Mouse (Mus musculus) midbrain, embryonic 11.5 days (tissue): ENCODE measurements around the gene Qtrt2. TPM values are rescaled to one million over a fixed set of nuclear protein-coding genes. Genes with fewer than 3 reads are reported as not detected.

Experiments used
- ATAC-seq: fragments of 200-750 bp; cut with Nextera tagmentation; 2 replicates; pipeline ENCODE4 v1.8.0; 2017; ENCODE audit warnings: moderate TSS enrichment, moderate library complexity; ENCODE audit not compliant: low FRiP score
- DNase-seq: peaks from one replicate; pipeline ENCODE4 v3.0.0; 2015; ENCODE audit warnings: low spot score; ENCODE audit errors: missing footprints
- H3K27ac ChIP-seq: fragments of 300-500 bp; sonication (generic); 2 replicates; pipeline ENCODE4 v1.5.1; 2014; ENCODE audit warnings: low read depth, low read length
- H3K27me3 ChIP-seq: fragments of 300-500 bp; sonication (generic); 2 replicates; pipeline ENCODE4 v1.6.1; 2014; ENCODE audit warnings: mild to moderate bottlenecking, low read length, moderate library complexity, mixed read lengths; ENCODE audit not compliant: control insufficient read depth, insufficient read depth
- H3K36me3 ChIP-seq: fragments of 300-500 bp; sonication (generic); 2 replicates; pipeline ENCODE4 v1.6.1; 2014; ENCODE audit warnings: mild to moderate bottlenecking, low read length, moderate library complexity, mixed read lengths; ENCODE audit not compliant: control insufficient read depth, insufficient read depth
- H3K4me1 ChIP-seq: fragments of 300-500 bp; sonication (generic); 2 replicates; pipeline ENCODE4 v1.6.1; 2014; ENCODE audit warnings: low read length; ENCODE audit not compliant: control insufficient read depth, insufficient read depth
- H3K4me2 ChIP-seq: fragments of 300-500 bp; sonication (generic); 2 replicates; pipeline ENCODE4 v1.6.1; 2014; ENCODE audit warnings: mild to moderate bottlenecking, moderate library complexity
- H3K4me3 ChIP-seq: fragments of 300-500 bp; sonication (generic); 2 replicates; pipeline ENCODE4 v1.5.1; 2014; ENCODE audit warnings: low read depth, low read length
- H3K9ac ChIP-seq: fragments of 300-500 bp; sonication (generic); 2 replicates; pipeline ENCODE4 v1.6.1; 2014; ENCODE audit warnings: low read length
- H3K9me3 ChIP-seq: fragments of 300-500 bp; sonication (generic); 2 replicates; pipeline ENCODE4 v1.6.1; 2016; ENCODE audit warnings: low read length; ENCODE audit not compliant: control insufficient read depth
- WGBS: fragments of 180-500 bp; shearing (Covaris S2); extraction: QIAGEN DNeasy Blood & Tissue Kit; methylation state at CpG from one replicate; pipeline ENCODE4 v1.1.7; 2014; 5-methylcytosine and 5-hydroxymethylcytosine counted together
- polyA plus RNA-seq: library from polyadenylated mRNA; unstranded; fragments of >200 nt; fragmentation: Nextera tagmentation; extraction: Ambion mirVana; gene quantifications from 2 replicates; pipeline ENCODE4 v1.2.1, GENCODE M21; 2014

Qtrt2 gene
- polyA plus RNA-seq, 1 experiment from 2014 or later: 39.4 TPM

GRCm38 (mm10) chr16:43963291-43963690 lies 36.7 kb upstream of the Qtrt2 start:
- Histone ChIP-seq H3K27ac (no peak overlapping the region), H3K36me3 (no peaks in the 10 kb centered on the region), H3K4me3 (no peak overlapping the region), H3K4me2 (no peak overlapping the region), H3K27me3 (no peaks in the 10 kb centered on the region), H3K9ac (no peak overlapping the region), H3K9me3 (no peaks in the 10 kb centered on the region), H3K4me1 (no peaks in the 10 kb centered on the region)
- 87% methylated on average over 9 of the region's 9 CpGs for WGBS
- DNase-seq (no peak), ATAC-seq (no peak)

GRCm38 (mm10) chr16:43958038-43958437 lies 31.4 kb upstream of the Qtrt2 start:
- no peak for DNase-seq
- no peaks in the 10 kb centered on the region for H3K4me1 ChIP-seq
- ATAC-seq: no peak
- H3K36me3 ChIP-seq: no peaks in the 10 kb centered on the region
- H3K9me3 ChIP-seq: no peaks in the 10 kb centered on the region
- no peak overlapping the region for H3K9ac ChIP-seq
- WGBS: 87% methylated on average over 4 of the region's 4 CpGs
- no peak overlapping the region for H3K4me3 ChIP-seq
- no peak overlapping the region for H3K4me2 ChIP-seq
- H3K27me3 ChIP-seq: no peaks in the 10 kb centered on the region
- H3K27ac ChIP-seq: no peak overlapping the region

- Histone ChIP-seq H3K27me3 (no peaks in the 10 kb centered on the region), H3K4me3 (no peak overlapping the region), H3K36me3 (no peaks in the 10 kb centered on the region), H3K27ac (no peak overlapping the region), H3K9me3 (no peaks in the 10 kb centered on the region), H3K4me2 (no peak overlapping the region), H3K4me1 (no peaks in the 10 kb centered on the region), H3K9ac (no peak overlapping the region)
- DNase-seq (no peak), ATAC-seq (no peak)
- WGBS: 78% methylated on average over 6 of the region's 6 CpGs
These were observed 28.3 kb upstream of the Qtrt2 start for GRCm38 (mm10) chr16:43954913-43955312.

GRCm38 (mm10) chr16:43951591-43951990 lies 25.0 kb upstream of the Qtrt2 start:
- no peak overlapping the region for H3K9ac ChIP-seq
- no peaks in the 10 kb centered on the region for H3K36me3 ChIP-seq
- no peaks in the 10 kb centered on the region for H3K9me3 ChIP-seq
- H3K4me3 ChIP-seq: no peak overlapping the region
- ATAC-seq (no peak), DNase-seq (no peak)
- no peak overlapping the region for H3K4me2 ChIP-seq
- no peaks in the 10 kb centered on the region for H3K27me3 ChIP-seq
- no peak overlapping the region for H3K27ac ChIP-seq
- 83% methylated on average over 4 of the region's 4 CpGs for whole genome bisulfite sequencing
- no peaks in the 10 kb centered on the region for H3K4me1 ChIP-seq

- H3K9ac ChIP-seq: no peak overlapping the region
- DNase-seq: no peak
- no peak overlapping the region for H3K4me3 ChIP-seq
- H3K4me2 ChIP-seq: no peak overlapping the region
- 79% methylated on average over 3 of the region's 3 CpGs for WGBS
- H3K27ac ChIP-seq: no peak overlapping the region
- no peaks in the 10 kb centered on the region for H3K4me1 ChIP-seq
- H3K27me3 ChIP-seq: no peaks in the 10 kb centered on the region
- H3K9me3 ChIP-seq: no peaks in the 10 kb centered on the region
- no peak for ATAC-seq
- no peaks in the 10 kb centered on the region for H3K36me3 ChIP-seq
These were observed 19.3 kb upstream of the Qtrt2 start for GRCm38 (mm10) chr16:43945869-43946268.

- no peak for DNase-seq
- Histone ChIP-seq H3K9me3 (no peaks in the 10 kb centered on the region), H3K27ac (no peak overlapping the region), H3K4me3 (no peak overlapping the region), H3K4me2 (no peak overlapping the region), H3K4me1 (no peaks in the 10 kb centered on the region), H3K27me3 (no peaks in the 10 kb centered on the region), H3K36me3 (no peaks in the 10 kb centered on the region), H3K9ac (no peak overlapping the region)
- ATAC-seq: no peak
- 86% methylated on average over 3 of the region's 3 CpGs for WGBS
These were observed 18.7 kb upstream of the Qtrt2 start for GRCm38 (mm10) chr16:43945351-43945750.

- Histone ChIP-seq H3K27me3 (no peaks in the 10 kb centered on the region), H3K36me3 (no peaks in the 10 kb centered on the region), H3K4me3 (no peak overlapping the region), H3K9ac (no peak overlapping the region), H3K4me2 (no peak overlapping the region), H3K27ac (no peak overlapping the region), H3K9me3 (no peaks in the 10 kb centered on the region), H3K4me1 (no peaks in the 10 kb centered on the region)
- WGBS: 92% methylated on average over 4 of the region's 4 CpGs
- no peak for ATAC-seq
- no peak for DNase-seq
These were observed 14.2 kb upstream of the Qtrt2 start for GRCm38 (mm10) chr16:43940846-43941245.

- DNase-seq (no peak), ATAC-seq (no peak)
- WGBS: 85% methylated on average over 3 of the region's 3 CpGs
- no peak overlapping the region for H3K27ac ChIP-seq
- H3K27me3 ChIP-seq: no peaks in the 10 kb centered on the region
- H3K9ac ChIP-seq: no peak overlapping the region
- no peaks in the 10 kb centered on the region for H3K4me1 ChIP-seq
- no peak overlapping the region for H3K4me2 ChIP-seq
- no peaks in the 10 kb centered on the region for H3K9me3 ChIP-seq
- H3K4me3 ChIP-seq: no peak overlapping the region
- no peaks in the 10 kb centered on the region for H3K36me3 ChIP-seq
These were observed 9.3 kb upstream of the Qtrt2 start for GRCm38 (mm10) chr16:43935892-43936291.

- Histone ChIP-seq H3K27me3 (no peaks in the 10 kb centered on the region), H3K27ac (no peak overlapping the region), H3K9ac (no peak overlapping the region), H3K4me2 (no peak overlapping the region), H3K4me3 (no peak overlapping the region), H3K9me3 (no peaks in the 10 kb centered on the region), H3K4me1 (no peaks in the 10 kb centered on the region), H3K36me3 (no peaks in the 10 kb centered on the region)
- no peak for DNase-seq
- no peak for ATAC-seq
- 89% methylated on average over 3 of the region's 3 CpGs for WGBS
These were observed 8.8 kb upstream of the Qtrt2 start for GRCm38 (mm10) chr16:43935367-43935766.

GRCm38 (mm10) chr16:43934856-43935255 lies 8.2 kb upstream of the Qtrt2 start:
- Histone ChIP-seq H3K9me3 (no peaks in the 10 kb centered on the region), H3K4me3 (no peak overlapping the region), H3K27ac (no peak overlapping the region), H3K4me1 (no peaks in the 10 kb centered on the region), H3K27me3 (no peaks in the 10 kb centered on the region), H3K4me2 (no peak overlapping the region), H3K36me3 (no peaks in the 10 kb centered on the region), H3K9ac (no peak overlapping the region)
- WGBS: 93% methylated on average over 8 of the region's 8 CpGs
- no peak for ATAC-seq
- DNase-seq: no peak
